8 mouse cellular contexts compared by ENCODE assay signal in the genomic region with DNA sequence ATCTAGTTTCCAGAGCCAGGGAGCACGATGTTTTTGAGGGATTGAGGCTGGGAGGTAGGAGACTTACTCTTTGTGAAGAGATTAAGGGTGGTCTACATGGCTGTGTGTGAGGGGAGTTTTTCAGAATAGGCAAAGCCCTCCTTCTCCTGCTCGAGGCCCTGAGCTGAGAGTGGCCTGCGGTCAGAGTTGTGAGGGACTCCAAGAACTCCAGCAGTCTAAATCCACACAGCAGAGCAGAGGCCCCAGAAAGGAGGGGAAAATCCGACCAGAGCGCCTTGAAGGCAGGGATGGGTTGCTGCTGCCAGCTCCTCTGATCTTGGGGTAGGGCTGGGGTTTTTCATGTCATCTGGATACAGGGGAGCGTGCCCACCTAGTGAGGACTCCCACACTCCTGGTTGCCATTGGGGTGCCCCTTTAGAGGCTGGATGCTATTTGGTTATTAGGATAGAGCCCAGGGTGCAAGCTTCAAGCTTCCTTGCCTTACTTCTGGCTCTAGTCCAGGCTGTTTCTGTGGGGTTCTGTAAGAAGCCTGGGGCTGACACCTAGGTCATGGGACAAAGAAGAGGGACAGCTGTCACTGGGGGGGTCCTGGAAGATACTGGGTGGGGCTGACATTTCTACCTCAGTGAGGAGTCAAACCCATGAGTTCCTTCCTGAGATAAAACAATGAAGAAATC. TPM values are rescaled to one million over a fixed set of nuclear protein-coding genes. Genes with fewer than 3 reads are reported as not detected.
DNase-seq lines count a peak whose midpoint lies in the region; ATAC-seq and TF ChIP-seq lines count a peak whose summit lies in the region.

No protein-coding gene starts in this region.

- H3K4me1 ChIP-seq in embryonic facial prominence, embryonic 12.5 days, result peaks cover 33% of the 10 kb centered on the region
- no peaks in the 10 kb centered on the region for H3K4me1 ChIP-seq in hindbrain, postnatal 0 days (ENCODE audit: insufficient read depth, low read length)
- peaks cover 43% of the 10 kb centered on the region for H3K4me1 ChIP-seq in midbrain, embryonic 15.5 days

- H3K9me3 ChIP-seq in embryonic facial prominence, embryonic 12.5 days, result no peaks in the 10 kb centered on the region
- no peaks in the 10 kb centered on the region for H3K9me3 ChIP-seq in hindbrain, postnatal 0 days (ENCODE audit: low read length)
- H3K9me3 ChIP-seq in midbrain, embryonic 15.5 days, result no peaks in the 10 kb centered on the region

- H3K27ac ChIP-seq in embryonic facial prominence, embryonic 12.5 days, result peak overlapping the region; percentile 98
- peak overlapping the region; percentile 72 for H3K27ac ChIP-seq in hindbrain, postnatal 0 days
- peak overlapping the region; percentile 76 for H3K27ac ChIP-seq in midbrain, embryonic 15.5 days

- ATAC-seq in embryonic facial prominence, embryonic 12.5 days (ENCODE audit: insufficient number of reproducible peaks, insufficient read depth, low FRiP score, low TSS enrichment), result no peak
- ATAC-seq in hindbrain, postnatal 0 days, result no peak
- no peak for ATAC-seq in midbrain, embryonic 15.5 days (replicated peaks)

- H3K9ac ChIP-seq in embryonic facial prominence, embryonic 12.5 days, result peak overlapping the region; percentile 88
- H3K9ac ChIP-seq in hindbrain, postnatal 0 days (replicated peaks; ENCODE audit: low read length), result peak overlapping the region; percentile 65; the same call in 1 of the 2 replicates
- peak overlapping the region; percentile 5; the same call in 1 of the 2 replicates for H3K9ac ChIP-seq in midbrain, embryonic 15.5 days

- intact Hi-C loops in left cerebral cortex, postnatal 4 days (cut with DNase I), result no loop called here

- no peak for TF ChIP-seq CTCF in hindbrain, postnatal 0 days (IDR thresholded peaks at IDR 0.05; ENCODE audit: low read depth)

- H3K4me3 ChIP-seq in embryonic facial prominence, embryonic 12.5 days, result peak overlapping the region; percentile 93
- H3K4me3 ChIP-seq in hindbrain, postnatal 0 days (ENCODE audit: low read length), result no peak overlapping the region
- H3K4me3 ChIP-seq in midbrain, embryonic 15.5 days, result 0 out of 2 replicates have a peak overlapping the region, but pooled peaks have one; percentile 74

- no peaks in the 10 kb centered on the region for H3K27me3 ChIP-seq in embryonic facial prominence, embryonic 12.5 days
- H3K27me3 ChIP-seq in hindbrain, postnatal 0 days (ENCODE audit: insufficient read depth, low read length), result no peaks in the 10 kb centered on the region
- no peaks in the 10 kb centered on the region for H3K27me3 ChIP-seq in midbrain, embryonic 15.5 days (replicated peaks)

- peak; percentile 26 for DNase-seq in kidney, postnatal 10 days
- DNase-seq in kidney, adult 11 months, result no peak
- DNase-seq in hindbrain, postnatal 0 days (ENCODE audit: low spot score), result no peak
- no peak for DNase-seq in frontal cortex, postnatal 25 days (ENCODE audit: low spot score in 2 of 2)
- DNase-seq in left cerebral cortex, postnatal 4 days, result no peak
- DNase-seq in layer of hippocampus, postnatal 14 days (ENCODE audit: low spot score in 2 of 2), result no peak

- H3K4me2 ChIP-seq in embryonic facial prominence, embryonic 12.5 days (replicated peaks), result peak overlapping the region; percentile 80
- peak overlapping the region; percentile 93 for H3K4me2 ChIP-seq in hindbrain, postnatal 0 days (ENCODE audit: low read depth, low read length)
- peak overlapping the region; percentile 98 for H3K4me2 ChIP-seq in midbrain, embryonic 15.5 days

- WGBS in embryonic facial prominence, embryonic 12.5 days, result 21% methylated on average over 6 of the region's 6 CpGs
- 30% methylated on average over 6 of the region's 6 CpGs for WGBS in hindbrain, postnatal 0 days
- WGBS in midbrain, embryonic 15.5 days, result 22% methylated on average over 6 of the region's 6 CpGs

- H3K36me3 ChIP-seq in embryonic facial prominence, embryonic 12.5 days, result peaks cover 35% of the 10 kb centered on the region
- H3K36me3 ChIP-seq in hindbrain, postnatal 0 days (ENCODE audit: insufficient read depth, low read length), result peaks cover 17% of the 10 kb centered on the region
- peaks cover 8% of the 10 kb centered on the region for H3K36me3 ChIP-seq in midbrain, embryonic 15.5 days (replicated peaks)

RNA-seq across cellular contexts. Expression of a gene that starts 15.0 kb away (rescaled TPM):
- 29.6 and 30.7 TPM in 2 replicates for polyA plus RNA-seq in embryonic facial prominence, embryonic 12.5 days (2016; fragmentation: Nextera tagmentation; extraction: Ambion mirVana)
- 20.2 and 25.7 TPM in 2 replicates for total RNA-seq in hindbrain, postnatal 0 days (2014; rRNA removed)
- polyA plus RNA-seq in hindbrain, postnatal 0 days (2015; fragmentation: Nextera tagmentation; extraction: Ambion mirVana), result 25.3 and 27.1 TPM in 2 replicates
- polyA plus RNA-seq in midbrain, embryonic 15.5 days (2015; fragmentation: Nextera tagmentation; extraction: Ambion mirVana), result 39.7 TPM in 2 replicates
- total RNA-seq in left cerebral cortex, postnatal 4 days (2021), result 10 to 100 TPM; 28.6 TPM
- 10 to 100 TPM; 17.7 to 21.0 TPM for total RNA-seq in layer of hippocampus, postnatal 14 days (2021)

RNA-seq across cellular contexts. Expression of a gene that starts 15.1 kb away (rescaled TPM):
- 46.9 and 47.2 TPM in 2 replicates for polyA plus RNA-seq in embryonic facial prominence, embryonic 12.5 days (2016; fragmentation: Nextera tagmentation; extraction: Ambion mirVana)
- 27.9 and 40.9 TPM in 2 replicates for total RNA-seq in hindbrain, postnatal 0 days (2014; rRNA removed)
- 27.3 and 27.9 TPM in 2 replicates for polyA plus RNA-seq in hindbrain, postnatal 0 days (2015; fragmentation: Nextera tagmentation; extraction: Ambion mirVana)
- 49.6 and 50.4 TPM in 2 replicates for polyA plus RNA-seq in midbrain, embryonic 15.5 days (2015; fragmentation: Nextera tagmentation; extraction: Ambion mirVana)
- total RNA-seq in left cerebral cortex, postnatal 4 days (2021), result 10 to 100 TPM; 29.2 to 30.3 TPM
- total RNA-seq in layer of hippocampus, postnatal 14 days (2021), result 10 to 100 TPM; 26.3 to 32.3 TPM

RNA-seq across cellular contexts. Expression of a gene that starts 15.1 kb away (rescaled TPM):
- polyA plus RNA-seq in embryonic facial prominence, embryonic 12.5 days (2016; fragmentation: Nextera tagmentation; extraction: Ambion mirVana), result 1.6 and 2.2 TPM in 2 replicates
- 4.6 and 4.8 TPM in 2 replicates for total RNA-seq in hindbrain, postnatal 0 days (2014; rRNA removed)
- polyA plus RNA-seq in hindbrain, postnatal 0 days (2015; fragmentation: Nextera tagmentation; extraction: Ambion mirVana), result 1.2 and 1.6 TPM in 2 replicates
- 2.0 and 2.9 TPM in 2 replicates for polyA plus RNA-seq in midbrain, embryonic 15.5 days (2015; fragmentation: Nextera tagmentation; extraction: Ambion mirVana)
- 1 to 10 TPM; 4.8 to 6.6 TPM for total RNA-seq in left cerebral cortex, postnatal 4 days (2021)
- 1 to 10 TPM; 6.1 to 6.6 TPM for total RNA-seq in layer of hippocampus, postnatal 14 days (2021)

RNA-seq across cellular contexts. Expression of a gene that starts 34.2 kb away (rescaled TPM):
- 9.5 and 11.0 TPM in 2 replicates for polyA plus RNA-seq in embryonic facial prominence, embryonic 12.5 days (2016; fragmentation: Nextera tagmentation; extraction: Ambion mirVana)
- total RNA-seq in hindbrain, postnatal 0 days (2014; rRNA removed), result 20.7 and 25.5 TPM in 2 replicates
- 4.2 and 4.9 TPM in 2 replicates for polyA plus RNA-seq in hindbrain, postnatal 0 days (2015; fragmentation: Nextera tagmentation; extraction: Ambion mirVana)
- 9.0 and 9.5 TPM in 2 replicates for polyA plus RNA-seq in midbrain, embryonic 15.5 days (2015; fragmentation: Nextera tagmentation; extraction: Ambion mirVana)
- 10 to 100 TPM; 23.3 to 26.2 TPM for total RNA-seq in left cerebral cortex, postnatal 4 days (2021)
- total RNA-seq in layer of hippocampus, postnatal 14 days (2021), result 10 to 100 TPM; 12.2 to 13.1 TPM

Comparison
In these comparisons a context has a peak if more than half of its experiments do, and no peak if none do; other contexts are left out.
1. H3K9ac ChIP-seq: peak in every context shown above with its lines; median percentile 88 in embryonic facial prominence, embryonic 12.5 days; 65 in hindbrain, postnatal 0 days; 5 in midbrain, embryonic 15.5 days.